Mouse (Mus musculus): Measurements from ENCODE around the gene Pgm2.

GRCm38 (mm10) chr5:64060881-64061280, 31.9 kb upstream of the Pgm2 start:
- TF ChIP-seq CTCF (IDR thresholded peaks at IDR 0.05) (no peak), EP300 (IDR thresholded peaks at IDR 0.05; ENCODE audit: insufficient read depth, low read depth, low read length) (no peak)
